Mouse (Mus musculus) MEL (cell line): ENCODE measurements around the gene Prc1.

Source experiments
- CTCF ChIP-seq, 3 experiments: IDR thresholded peaks in 2 of 3; conservative IDR thresholded peaks in 1 of 3; 2 replicates each; pipeline ENCODE4 v1.5.1; 2011 to 2012; ENCODE audit warnings: low read length in 3 of 3, low read depth in 2 of 3, mild to moderate bottlenecking in 2 of 3, improper control_type of control experiment in 1 of 3, inconsistent platforms in 1 of 3, mixed read lengths in 1 of 3, moderate library complexity in 1 of 3; ENCODE audit not compliant: control insufficient read depth in 1 of 3, insufficient read depth in 1 of 3, poor library complexity in 1 of 3, severe bottlenecking in 1 of 3
- EP300 ChIP-seq, 2 experiments: IDR thresholded peaks; 2 replicates each; pipeline ENCODE4 v1.6.1; 2011; ENCODE audit warnings: improper control_type of control experiment in 2 of 2, low read length in 2 of 2, low read depth in 1 of 2, mild to moderate bottlenecking in 1 of 2
- HCFC1 ChIP-seq: IDR thresholded peaks from 2 replicates; pipeline ENCODE4 v1.6.1; 2012; ENCODE audit warnings: low read depth, mild to moderate bottlenecking, inconsistent platforms, low read length, improper control_type of control experiment, moderate library complexity
- JUND ChIP-seq: IDR thresholded peaks from 2 replicates; pipeline ENCODE4 v1.6.1; 2011; ENCODE audit warnings: low read depth, mild to moderate bottlenecking, improper control_type of control experiment, low read length
- MAFK ChIP-seq: IDR thresholded peaks from 2 replicates; pipeline ENCODE4 v1.6.1; 2011; ENCODE audit warnings: low read depth, mild to moderate bottlenecking, low read length, improper control_type of control experiment, borderline replicate concordance
- MAX ChIP-seq: IDR thresholded peaks from 2 replicates; pipeline ENCODE4 v1.6.1; 2011; ENCODE audit warnings: low read length, improper control_type of control experiment
- MXI1 ChIP-seq: IDR thresholded peaks from 2 replicates; pipeline ENCODE4 v1.6.1; 2011; ENCODE audit warnings: mild to moderate bottlenecking, low read depth, low read length, improper control_type of control experiment
- POLR2A ChIP-seq, 2 experiments: IDR thresholded peaks; 2 replicates each; pipeline ENCODE4 v1.6.1; 2011 to 2012; ENCODE audit warnings: low read length in 2 of 2, mild to moderate bottlenecking in 2 of 2, control low read depth in 1 of 2, improper control_type of control experiment in 1 of 2, low read depth in 1 of 2, moderate library complexity in 1 of 2; ENCODE audit not compliant: control insufficient read depth in 1 of 2, insufficient read depth in 1 of 2, poor library complexity in 1 of 2
- POLR2AphosphoS5 ChIP-seq: IDR thresholded peaks from 2 replicates; pipeline ENCODE4 v1.6.1; 2012; ENCODE audit warnings: low read depth, borderline replicate concordance, mild to moderate bottlenecking, inconsistent platforms, low read length, moderate library complexity, mixed read lengths
- SIN3A ChIP-seq: IDR thresholded peaks from 2 replicates; pipeline ENCODE4 v1.6.1; 2012; ENCODE audit warnings: low read length, improper control_type of control experiment, inconsistent platforms
- SMC3 ChIP-seq: IDR thresholded peaks from 2 replicates; pipeline ENCODE4 v1.6.1; 2011; ENCODE audit warnings: low read depth, low read length, improper control_type of control experiment
- TAL1 ChIP-seq: IDR thresholded peaks from 2 replicates; pipeline ENCODE4 v1.6.1; 2012; ENCODE audit warnings: mild to moderate bottlenecking, inconsistent platforms, low read length, moderate library complexity, mixed read lengths

GRCm38 (mm10) chr7:80358039-80358438, 63.8 kb downstream of the Prc1 start:
- TF ChIP-seq MXI1, result no peak
- TF ChIP-seq SIN3A, result no peak
- no peak for TF ChIP-seq EP300 (IDR thresholded peaks at IDR 0.05; ENCODE audit: low read depth in 1 of 2, low read length in 2 of 2)
- no peak for TF ChIP-seq MAFK
- TF ChIP-seq HCFC1, result no peak
- no peak for TF ChIP-seq POLR2AphosphoS5
- TF ChIP-seq CTCF (IDR thresholded peaks at IDR 0.05 in 2 of 3, conservative IDR thresholded peaks at IDR 0.05 in 1 of 3; ENCODE audit: control insufficient read depth in 1 of 3, insufficient read depth in 1 of 3, low read depth in 2 of 3, low read length in 3 of 3, poor library complexity in 1 of 3, severe bottlenecking in 1 of 3), result no peak
- no peak for TF ChIP-seq POLR2A (IDR thresholded peaks at IDR 0.05; ENCODE audit: control insufficient read depth in 1 of 2, insufficient read depth in 1 of 2, low read depth in 1 of 2, low read length in 2 of 2, poor library complexity in 1 of 2)
- no peak for TF ChIP-seq SMC3
- TF ChIP-seq JUND, result no peak
- no peak for TF ChIP-seq MAX
- TF ChIP-seq TAL1, result no peak
